Mouse (Mus musculus) midbrain, postnatal 0 days (tissue): ENCODE measurements around the gene Jazf1. TPM values are rescaled to one million over a fixed set of nuclear protein-coding genes. Genes with fewer than 3 reads are reported as not detected.

Experiments
- ATAC-seq: fragments of 200-750 bp; cut with Nextera tagmentation; 2 replicates; pipeline ENCODE4 v1.8.0; 2017; ENCODE audit warnings: moderate number of reproducible peaks, mild to moderate bottlenecking, moderate TSS enrichment, moderate library complexity; ENCODE audit not compliant: low FRiP score
- DNase-seq: peaks from one replicate; pipeline ENCODE4 v3.0.0-alpha.2; 2015; ENCODE audit warnings: low spot score
- H3K27ac ChIP-seq: fragments of 300-500 bp; sonication (generic); 2 replicates; pipeline ENCODE4 v1.5.1; 2014; ENCODE audit warnings: low read depth, mild to moderate bottlenecking, low read length, mixed read lengths
- H3K27me3 ChIP-seq: fragments of 300-500 bp; sonication (generic); 2 replicates; pipeline ENCODE4 v1.6.1; 2014; ENCODE audit warnings: low read length, control low read depth, mixed read lengths; ENCODE audit not compliant: insufficient read depth
- H3K36me3 ChIP-seq: fragments of 300-500 bp; sonication (generic); 2 replicates; pipeline ENCODE4 v1.6.1; 2014; ENCODE audit warnings: low read length, control low read depth, mixed read lengths; ENCODE audit not compliant: insufficient read depth
- H3K4me1 ChIP-seq: fragments of 300-500 bp; sonication (generic); 2 replicates; pipeline ENCODE4 v1.6.1; 2014; ENCODE audit warnings: mild to moderate bottlenecking, control low read depth, antibody characterized with exemption, low read length, mixed read lengths; ENCODE audit not compliant: insufficient read depth
- H3K4me2 ChIP-seq: fragments of 300-500 bp; sonication (generic); 2 replicates; pipeline ENCODE4 v1.6.1; 2014; ENCODE audit warnings: low read depth, mild to moderate bottlenecking, low read length, mixed read lengths; ENCODE audit not compliant: poor library complexity, severe bottlenecking
- H3K4me3 ChIP-seq: fragments of 300-500 bp; sonication (generic); 2 replicates; pipeline ENCODE4 v1.5.1; 2014; ENCODE audit warnings: low read depth, mild to moderate bottlenecking, low read length, moderate library complexity
- H3K9ac ChIP-seq: fragments of 300-500 bp; sonication (generic); replicated peaks from 2 replicates; pipeline ENCODE4 v1.6.1; 2014; ENCODE audit warnings: mild to moderate bottlenecking, low read length, moderate library complexity, mixed read lengths; ENCODE audit not compliant: poor library complexity, severe bottlenecking
- H3K9me3 ChIP-seq: fragments of 300-500 bp; sonication (generic); 2 replicates; pipeline ENCODE4 v1.6.1; 2016; ENCODE audit warnings: low read length, control low read depth
- CTCF ChIP-seq: IDR thresholded peaks from 2 replicates; pipeline ENCODE4 v1.5.1; 2016; ENCODE audit warnings: antibody characterized with exemption, mild to moderate bottlenecking
- WGBS: fragments of 180-500 bp; shearing (Covaris S2); extraction: QIAGEN DNeasy Blood & Tissue Kit; methylation state at CpG from one replicate; pipeline ENCODE4 v1.1.7; 2014; 5-methylcytosine and 5-hydroxymethylcytosine counted together
- polyA plus RNA-seq: library from polyadenylated mRNA; unstranded; fragments of >200 nt; fragmentation: Nextera tagmentation; extraction: Ambion mirVana; gene quantifications from 2 replicates; pipeline ENCODE4 v1.2.1, GENCODE M21; 2015
- total RNA-seq: library from RNA; depleted of rRNA; stranded (reverse); fragments of >200 nt; gene quantifications from 2 replicates; pipeline ENCODE4 v1.2.3, GENCODE M21; 2014

Gene Jazf1
- total and polyA plus RNA-seq, 2 experiments from 2014 or later = 44.4 to 79.7 TPM

- H3K27ac ChIP-seq = no peak overlapping the region
- H3K27me3 ChIP-seq = no peaks in the 10 kb centered on the region
- H3K4me1 ChIP-seq = peaks cover 10% of the 10 kb centered on the region; the same call in 1 of the 2 replicates
- 26% methylated on average over 9 of the region's 9 CpGs for WGBS
- DNase-seq (peak; percentile 67), ATAC-seq (no peak)
- no peak overlapping the region for H3K4me2 ChIP-seq
- no peak overlapping the region for H3K4me3 ChIP-seq
- H3K9me3 ChIP-seq = no peaks in the 10 kb centered on the region
- no peak overlapping the region for H3K9ac ChIP-seq
- H3K36me3 ChIP-seq = no peaks in the 10 kb centered on the region
- TF ChIP-seq CTCF = no peak
Measured at GRCm38 (mm10) chr6:52893811-52894500, 174.5 kb downstream of the Jazf1 start.

DNA sequence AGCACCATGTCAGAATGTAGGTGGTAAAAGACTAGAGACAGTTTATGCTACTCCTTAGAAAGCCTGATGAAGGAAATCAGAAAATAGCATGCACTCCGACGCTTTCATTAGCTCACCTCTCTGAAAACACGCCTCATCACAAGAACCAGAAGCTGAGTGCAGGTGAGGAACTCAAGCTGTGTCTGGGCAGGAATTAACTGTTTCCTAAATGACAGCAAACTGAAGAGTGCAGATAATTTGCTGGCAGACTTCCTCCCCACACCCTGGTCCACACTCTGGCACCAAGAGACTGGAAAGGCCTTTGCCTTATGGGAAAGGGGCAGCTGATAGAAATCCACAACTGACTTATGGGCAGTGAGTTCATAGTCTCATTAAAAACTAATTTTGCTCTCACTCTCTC is 175.5 kb downstream of the Jazf1 start:
- no peak overlapping the region for H3K27ac ChIP-seq
- no peaks in the 10 kb centered on the region for H3K9me3 ChIP-seq
- H3K9ac ChIP-seq = no peak overlapping the region
- no peak overlapping the region for H3K4me3 ChIP-seq
- ATAC-seq (no peak), DNase-seq (no peak)
- no peak for TF ChIP-seq CTCF
- 67% methylated on average over 3 of the region's 3 CpGs for WGBS
- peaks cover 10% of the 10 kb centered on the region; the same call in 1 of the 2 replicates for H3K4me1 ChIP-seq
- H3K36me3 ChIP-seq = no peaks in the 10 kb centered on the region
- H3K27me3 ChIP-seq = no peaks in the 10 kb centered on the region
- no peak overlapping the region for H3K4me2 ChIP-seq

DNA sequence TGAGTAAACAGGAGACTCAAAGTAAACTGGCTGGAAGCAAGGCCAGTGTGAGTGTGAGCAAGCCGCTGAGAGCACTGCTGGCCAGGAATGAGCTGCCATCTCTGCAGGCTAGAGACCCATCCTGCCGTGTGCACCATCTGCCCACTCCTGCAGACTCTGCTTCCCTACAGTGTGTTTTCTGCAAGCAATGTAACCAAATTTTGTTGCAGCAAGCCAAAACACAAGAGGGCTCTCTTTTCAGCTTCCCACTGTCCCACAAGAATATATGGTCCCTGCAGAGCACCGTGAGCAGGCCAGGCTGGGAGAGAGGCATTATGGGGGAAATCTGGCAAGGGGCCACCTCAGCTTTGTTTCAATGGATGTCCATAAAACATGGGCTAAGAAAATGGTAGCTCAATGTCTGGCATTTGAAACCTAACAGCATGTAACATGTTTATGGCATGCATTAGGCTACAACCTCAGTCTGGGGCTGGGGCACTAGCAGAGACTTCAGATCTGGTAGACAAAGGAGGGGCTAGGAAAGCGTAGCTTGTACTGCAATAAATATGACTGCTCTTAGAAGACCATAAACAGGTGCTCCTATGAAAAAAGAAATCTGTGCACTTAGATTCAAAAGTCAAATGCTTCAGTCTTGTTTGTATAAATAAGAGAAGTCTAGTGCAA is 180.8 kb downstream of the Jazf1 start:
- TF ChIP-seq CTCF = no peak
- Histone ChIP-seq H3K4me2 (no peak overlapping the region), H3K27ac (no peak overlapping the region), H3K4me3 (no peak overlapping the region), H3K27me3 (no peaks in the 10 kb centered on the region), H3K4me1 (no peaks in the 10 kb centered on the region), H3K9ac (no peak overlapping the region), H3K36me3 (no peaks in the 10 kb centered on the region), H3K9me3 (no peaks in the 10 kb centered on the region)
- WGBS = 62% methylated on average over 4 of the region's 4 CpGs
- DNase-seq (peak; percentile 49), ATAC-seq (no peak)

GRCm38 (mm10) chr6:52883773-52884172 is 184.7 kb downstream of the Jazf1 start:
- H3K9me3 ChIP-seq = no peaks in the 10 kb centered on the region

GRCm38 (mm10) chr6:52877176-52877575 is 191.3 kb downstream of the Jazf1 start:
- H3K27me3 ChIP-seq = no peaks in the 10 kb centered on the region
- no peak overlapping the region for H3K4me3 ChIP-seq

More at GRCm38 (mm10) chr6:52883773-52884172, 184.7 kb downstream of the Jazf1 start:
- Histone ChIP-seq H3K9ac (no peak overlapping the region), H3K4me1 (no peaks in the 10 kb centered on the region), H3K27me3 (no peaks in the 10 kb centered on the region), H3K27ac (no peak overlapping the region), H3K4me2 (no peak overlapping the region), H3K4me3 (no peak overlapping the region), H3K36me3 (no peaks in the 10 kb centered on the region)
- ATAC-seq (no peak), DNase-seq (no peak)
- 73% methylated on average over 2 of the region's 2 CpGs for WGBS
- no peak for TF ChIP-seq CTCF

GRCm38 (mm10) chr6:52871306-52871705 is 197.1 kb downstream of the Jazf1 start:
- Histone ChIP-seq H3K4me1 (no peaks in the 10 kb centered on the region; the same call in 1 of the 2 replicates), H3K9ac (no peak overlapping the region), H3K36me3 (no peaks in the 10 kb centered on the region), H3K4me2 (no peak overlapping the region), H3K9me3 (no peaks in the 10 kb centered on the region), H3K27ac (no peak overlapping the region), H3K27me3 (no peaks in the 10 kb centered on the region), H3K4me3 (no peak overlapping the region)
- WGBS = 22% methylated on average over 2 of the region's 2 CpGs
- ATAC-seq (no peak), DNase-seq (no peak)
- peak; percentile 45 for TF ChIP-seq CTCF

More at GRCm38 (mm10) chr6:52877176-52877575, 191.3 kb downstream of the Jazf1 start:
- no peaks in the 10 kb centered on the region for H3K36me3 ChIP-seq
- no peak overlapping the region for H3K9ac ChIP-seq
- no peak overlapping the region for H3K27ac ChIP-seq
- ATAC-seq = no peak
- WGBS = 53% methylated on average over 4 of the region's 4 CpGs
- no peak for DNase-seq
- TF ChIP-seq CTCF = no peak
- no peaks in the 10 kb centered on the region for H3K4me1 ChIP-seq
- H3K9me3 ChIP-seq = no peaks in the 10 kb centered on the region
- no peak overlapping the region for H3K4me2 ChIP-seq
